In the genomic region with DNA sequence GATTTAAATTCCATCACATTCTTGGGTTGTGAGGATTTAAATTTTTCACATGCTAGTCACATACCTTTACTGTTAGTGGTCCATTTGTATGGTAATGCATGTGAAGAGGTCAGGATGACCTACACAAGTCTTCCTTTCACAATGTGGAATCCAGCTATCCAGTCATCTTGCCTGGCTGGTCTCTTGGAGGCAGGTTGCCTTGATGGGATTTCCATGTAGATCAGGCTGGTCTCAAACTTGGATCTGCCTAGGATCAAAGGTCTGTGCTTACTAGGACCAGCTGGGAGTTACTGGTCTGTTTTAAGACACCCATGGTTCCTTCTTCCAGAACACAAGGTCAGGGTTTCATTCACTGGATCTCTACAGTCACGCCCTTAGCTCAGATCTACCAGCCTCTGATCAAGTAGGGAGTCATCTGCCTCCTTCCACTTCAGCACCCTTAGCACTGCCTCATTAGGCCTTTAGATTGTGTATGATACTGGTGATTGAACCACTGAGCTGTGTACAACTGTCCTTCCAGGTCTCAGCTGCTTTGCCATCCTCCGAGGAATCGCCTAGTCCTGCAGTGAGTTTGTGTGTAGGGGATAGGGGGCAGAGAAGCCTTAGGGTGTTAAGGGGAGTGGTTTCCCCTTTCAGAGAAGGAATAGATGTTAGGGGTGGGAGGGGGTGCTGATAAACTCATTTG, we compare ENCODE assay signal across 8 mouse cellular contexts. TPM values are rescaled to one million over a fixed set of nuclear protein-coding genes. Genes with fewer than 3 reads are reported as not detected.
DNase-seq lines count a peak whose midpoint lies in the region; ATAC-seq lines count a peak whose summit lies in the region.

No protein-coding gene starts in this region.

- peaks cover 39% of the 10 kb centered on the region for H3K36me3 ChIP-seq in kidney, embryonic 16.5 days (ENCODE audit: insufficient read depth, low read length)
- peaks cover 3% of the 10 kb centered on the region; the same call in 1 of the 2 replicates for H3K36me3 ChIP-seq in embryonic facial prominence, embryonic 11.5 days (replicated peaks; ENCODE audit: control insufficient read depth, insufficient read depth, low read depth, low read length)
- H3K36me3 ChIP-seq in midbrain, embryonic 16.5 days (ENCODE audit: control insufficient read depth, insufficient read depth, low read length): peaks cover 16% of the 10 kb centered on the region

- no peaks in the 10 kb centered on the region for H3K9me3 ChIP-seq in kidney, embryonic 16.5 days (ENCODE audit: low read length)
- H3K9me3 ChIP-seq in embryonic facial prominence, embryonic 11.5 days (replicated peaks; ENCODE audit: control insufficient read depth, low read length): no peaks in the 10 kb centered on the region
- H3K9me3 ChIP-seq in midbrain, embryonic 16.5 days (replicated peaks; ENCODE audit: control insufficient read depth, low read length, poor library complexity, severe bottlenecking): no peaks in the 10 kb centered on the region

- peak overlapping the region; percentile 58 for H3K27ac ChIP-seq in kidney, embryonic 16.5 days (ENCODE audit: low read length)
- H3K27ac ChIP-seq in embryonic facial prominence, embryonic 11.5 days (replicated peaks; ENCODE audit: low read depth, low read length): no peak overlapping the region
- H3K27ac ChIP-seq in midbrain, embryonic 16.5 days (ENCODE audit: low read length): peak overlapping the region; percentile 52

- no peak overlapping the region for H3K9ac ChIP-seq in kidney, embryonic 16.5 days (replicated peaks; ENCODE audit: low read length)
- no peak overlapping the region for H3K9ac ChIP-seq in embryonic facial prominence, embryonic 11.5 days (replicated peaks; ENCODE audit: low read length)
- no peak overlapping the region for H3K9ac ChIP-seq in midbrain, embryonic 16.5 days (ENCODE audit: low read depth, low read length)

- H3K4me3 ChIP-seq in kidney, embryonic 16.5 days (ENCODE audit: low read length): no peak overlapping the region
- no peak overlapping the region for H3K4me3 ChIP-seq in embryonic facial prominence, embryonic 11.5 days (ENCODE audit: low read depth, low read length)
- H3K4me3 ChIP-seq in midbrain, embryonic 16.5 days (ENCODE audit: low read depth, low read length): no peak overlapping the region

- no peak for DNase-seq in kidney, adult 8-10 months
- DNase-seq in embryonic facial prominence, embryonic 11.5 days (ENCODE audit: low spot score): peak; percentile 58
- DNase-seq in induced T-regulatory cell, adult 2 months (ENCODE audit: low read depth): peak; percentile 29
- no peak for DNase-seq in thymus, postnatal 0 days (ENCODE audit: low spot score)

- H3K4me1 ChIP-seq in kidney, embryonic 16.5 days (ENCODE audit: insufficient read depth, low read length): peaks cover 13% of the 10 kb centered on the region
- no peaks in the 10 kb centered on the region for H3K4me1 ChIP-seq in embryonic facial prominence, embryonic 11.5 days (ENCODE audit: control insufficient read depth, insufficient read depth, low read length)
- peaks cover 19% of the 10 kb centered on the region for H3K4me1 ChIP-seq in midbrain, embryonic 16.5 days (ENCODE audit: control insufficient read depth, insufficient read depth, low read length)

- no peak overlapping the region for H3K4me2 ChIP-seq in kidney, embryonic 16.5 days (replicated peaks; ENCODE audit: low read depth, low read length)
- H3K4me2 ChIP-seq in embryonic facial prominence, embryonic 11.5 days (ENCODE audit: low read depth, low read length): no peak overlapping the region
- no peak overlapping the region for H3K4me2 ChIP-seq in midbrain, embryonic 16.5 days (ENCODE audit: low read length)

- peak; percentile 44 for ATAC-seq in kidney, embryonic 16.5 days (ENCODE audit: low FRiP score, low TSS enrichment)
- ATAC-seq in embryonic facial prominence, embryonic 11.5 days (replicated peaks; ENCODE audit: insufficient number of reproducible peaks, low FRiP score, low TSS enrichment, low read depth): peak; percentile 48
- ATAC-seq in midbrain, embryonic 16.5 days: no peak
- ATAC-seq in activated CD4-positive, CD25-positive, alpha-beta regulatory T cell, adult 4 months: no peak
- ATAC-seq in frontal cortex, adult (ENCODE audit: low TSS enrichment): no peak

- H3K27me3 ChIP-seq in kidney, embryonic 16.5 days (ENCODE audit: insufficient read depth, low read length): no peaks in the 10 kb centered on the region
- H3K27me3 ChIP-seq in embryonic facial prominence, embryonic 11.5 days (ENCODE audit: control insufficient read depth, insufficient read depth, low read length): no peaks in the 10 kb centered on the region
- no peaks in the 10 kb centered on the region for H3K27me3 ChIP-seq in midbrain, embryonic 16.5 days (ENCODE audit: control insufficient read depth, insufficient read depth, low read depth, low read length)

- WGBS in kidney, embryonic 16.5 days: 12% methylated on average over 3 of the region's 3 CpGs
- 17% methylated on average over 3 of the region's 3 CpGs for WGBS in embryonic facial prominence, embryonic 11.5 days
- 18% methylated on average over 3 of the region's 3 CpGs for WGBS in midbrain, embryonic 16.5 days

RNA-seq across cellular contexts. Expression of a gene that starts 5.2 kb away (rescaled TPM):
- 7.8 and 8.8 TPM in 2 replicates for polyA plus RNA-seq in kidney, embryonic 16.5 days (2015; fragmentation: Nextera tagmentation; extraction: Ambion mirVana)
- polyA plus RNA-seq in embryonic facial prominence, embryonic 11.5 days (2014; fragmentation: Nextera tagmentation; extraction: Ambion mirVana): 8.3 and 10.7 TPM in 2 replicates
- 14.0 and 15.8 TPM in 2 replicates for polyA plus RNA-seq in midbrain, embryonic 16.5 days (2015; fragmentation: Nextera tagmentation; extraction: Ambion mirVana)
- polyA plus RNA-seq in thymus, postnatal 0 days (2015; fragmentation: Nextera tagmentation; extraction: Ambion mirVana): 4.1 and 5.2 TPM in 2 replicates
- 1 to 10 TPM; 4.3 to 5.2 TPM for polyA plus RNA-seq in activated CD4-positive, CD25-positive, alpha-beta regulatory T cell, adult 4 months (2017; shearing (Covaris generic))

RNA-seq across cellular contexts. Expression of a gene that starts 30.6 kb away (rescaled TPM):
- polyA plus RNA-seq in kidney, embryonic 16.5 days (2015; fragmentation: Nextera tagmentation; extraction: Ambion mirVana): 37.8 and 40.2 TPM in 2 replicates
- 48.7 and 53.9 TPM in 2 replicates for polyA plus RNA-seq in embryonic facial prominence, embryonic 11.5 days (2014; fragmentation: Nextera tagmentation; extraction: Ambion mirVana)
- 24.2 and 25.5 TPM in 2 replicates for polyA plus RNA-seq in midbrain, embryonic 16.5 days (2015; fragmentation: Nextera tagmentation; extraction: Ambion mirVana)
- polyA plus RNA-seq in thymus, postnatal 0 days (2015; fragmentation: Nextera tagmentation; extraction: Ambion mirVana): 27.0 and 29.2 TPM in 2 replicates
- 10 to 100 TPM; 17.3 to 22.9 TPM for polyA plus RNA-seq in activated CD4-positive, CD25-positive, alpha-beta regulatory T cell, adult 4 months (2017; shearing (Covaris generic))

RNA-seq across cellular contexts. Expression of a gene that starts 30.6 kb away (rescaled TPM):
- polyA plus RNA-seq in kidney, embryonic 16.5 days (2015; fragmentation: Nextera tagmentation; extraction: Ambion mirVana): 29.9 and 32.8 TPM in 2 replicates
- 43.3 and 46.8 TPM in 2 replicates for polyA plus RNA-seq in embryonic facial prominence, embryonic 11.5 days (2014; fragmentation: Nextera tagmentation; extraction: Ambion mirVana)
- 10.1 and 11.4 TPM in 2 replicates for polyA plus RNA-seq in midbrain, embryonic 16.5 days (2015; fragmentation: Nextera tagmentation; extraction: Ambion mirVana)
- 51.9 and 57.7 TPM in 2 replicates for polyA plus RNA-seq in thymus, postnatal 0 days (2015; fragmentation: Nextera tagmentation; extraction: Ambion mirVana)
- polyA plus RNA-seq in activated CD4-positive, CD25-positive, alpha-beta regulatory T cell, adult 4 months (2017; shearing (Covaris generic)): 10 to 100 TPM; 28.4 to 29.3 TPM

Comparison
In these comparisons a context has a peak if more than half of its experiments do, and no peak if none do; other contexts are left out.
1. ATAC-seq: peak in kidney, embryonic 16.5 days (single experiment) and embryonic facial prominence, embryonic 11.5 days (single experiment); none in midbrain, embryonic 16.5 days (single experiment), activated CD4-positive, CD25-positive, alpha-beta regulatory T cell, adult 4 months (single experiment) and frontal cortex, adult (single experiment).
2. DNase-seq: peak in embryonic facial prominence, embryonic 11.5 days (single experiment) and induced T-regulatory cell, adult 2 months (single experiment); none in kidney, adult 8-10 months (0 of 2) and thymus, postnatal 0 days (single experiment).